Mouse (Mus musculus) midbrain, embryonic 12.5 days (tissue): ENCODE data around the gene Eif2a. TPM values are rescaled to one million over a fixed set of nuclear protein-coding genes. Genes with fewer than 3 reads are reported as not detected.
A peak's percentile ranks its signal among the peaks of the same experiment; 100 is the strongest.

Experiments
- ATAC-seq: fragments of 200-750 bp; cut with Nextera tagmentation; 2 replicates; pipeline ENCODE4 v1.8.0; 2017; ENCODE audit warnings: low read depth, moderate TSS enrichment, moderate library complexity; ENCODE audit not compliant: low FRiP score
- H3K27ac ChIP-seq: fragments of 300-500 bp; sonication (generic); replicated peaks from 2 replicates; pipeline ENCODE4 v1.5.1; 2016; ENCODE audit warnings: mild to moderate bottlenecking
- H3K27me3 ChIP-seq: fragments of 300-500 bp; sonication (generic); 2 replicates; pipeline ENCODE4 v1.6.1; 2016; ENCODE audit warnings: mild to moderate bottlenecking
- H3K36me3 ChIP-seq: fragments of 300-500 bp; sonication (generic); 2 replicates; pipeline ENCODE4 v1.6.1; 2016
- H3K4me1 ChIP-seq: fragments of 300-500 bp; sonication (generic); 2 replicates; pipeline ENCODE4 v1.6.1; 2016
- H3K4me2 ChIP-seq: fragments of 300-500 bp; sonication (generic); replicated peaks from 2 replicates; pipeline ENCODE4 v1.6.1; 2016; ENCODE audit warnings: mild to moderate bottlenecking, moderate library complexity
- H3K4me3 ChIP-seq: fragments of 300-500 bp; sonication (generic); 2 replicates; pipeline ENCODE4 v1.5.1; 2016; ENCODE audit warnings: mild to moderate bottlenecking
- H3K9ac ChIP-seq: fragments of 300-500 bp; sonication (generic); replicated peaks from 2 replicates; pipeline ENCODE4 v1.6.1; 2016; ENCODE audit warnings: mild to moderate bottlenecking, moderate library complexity
- H3K9me3 ChIP-seq: fragments of 300-500 bp; sonication (generic); 2 replicates; pipeline ENCODE4 v1.6.1; 2016; ENCODE audit warnings: mild to moderate bottlenecking
- WGBS: fragments of 180-500 bp; shearing (Covaris S2); methylation state at CpG from one replicate; pipeline ENCODE4 v1.1.7; 2016; 5-methylcytosine and 5-hydroxymethylcytosine counted together
- polyA plus RNA-seq: library from polyadenylated mRNA; unstranded; fragments of >200 nt; fragmentation: Nextera tagmentation; extraction: Ambion mirVana; gene quantifications from 2 replicates; pipeline ENCODE4 v1.2.1, GENCODE M21; 2016

Gene Eif2a
- 51.5 and 51.6 TPM in 2 replicates for polyA plus RNA-seq

DNA sequence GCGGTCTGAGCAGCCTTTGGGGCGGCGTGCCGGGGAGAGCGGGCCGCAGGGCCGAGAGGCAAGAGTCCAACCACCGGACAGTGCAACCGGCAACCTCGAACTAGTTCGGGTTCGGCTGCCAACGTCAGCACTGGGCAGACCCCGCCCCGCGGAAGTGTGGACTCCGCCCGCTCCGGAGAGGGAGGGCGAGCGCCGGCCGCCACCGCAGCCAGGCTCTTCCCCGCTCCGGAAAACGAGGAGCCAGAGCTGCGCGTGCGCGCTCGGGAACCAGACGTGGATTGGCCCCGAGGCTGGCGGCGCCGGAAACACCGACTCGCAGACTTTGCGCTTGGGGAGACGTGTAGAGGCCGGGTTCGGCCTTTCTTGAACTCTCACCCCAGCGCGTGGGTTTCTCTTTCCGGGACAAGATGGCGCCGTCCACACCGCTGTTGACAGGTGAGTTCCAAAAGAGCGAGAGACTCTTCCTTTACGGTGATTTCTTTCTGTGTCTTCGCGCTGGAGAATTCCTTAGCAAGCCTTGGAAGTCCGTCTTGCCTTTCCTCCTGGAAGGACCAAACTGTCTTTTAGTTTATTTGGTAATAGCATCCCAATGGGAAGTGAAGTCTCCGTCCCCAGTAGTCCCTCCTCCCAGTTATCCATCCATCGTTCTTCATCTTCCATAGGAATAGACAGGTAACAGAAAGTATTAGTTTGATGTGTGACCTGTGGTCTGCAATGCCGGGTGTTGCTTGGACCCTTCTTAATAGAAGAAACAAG, at the start of gene Eif2a, which contains the start of gene Serp1:
Eif2a (plus strand) TSS at position 170 of the 756 bp plus-strand sequence.
Serp1 (minus strand) TSS at position 241 of the 756 bp plus-strand sequence.
- peaks cover 22% of the 10 kb centered on the region for H3K36me3 ChIP-seq
- peak; percentile 99 for ATAC-seq

DNA sequence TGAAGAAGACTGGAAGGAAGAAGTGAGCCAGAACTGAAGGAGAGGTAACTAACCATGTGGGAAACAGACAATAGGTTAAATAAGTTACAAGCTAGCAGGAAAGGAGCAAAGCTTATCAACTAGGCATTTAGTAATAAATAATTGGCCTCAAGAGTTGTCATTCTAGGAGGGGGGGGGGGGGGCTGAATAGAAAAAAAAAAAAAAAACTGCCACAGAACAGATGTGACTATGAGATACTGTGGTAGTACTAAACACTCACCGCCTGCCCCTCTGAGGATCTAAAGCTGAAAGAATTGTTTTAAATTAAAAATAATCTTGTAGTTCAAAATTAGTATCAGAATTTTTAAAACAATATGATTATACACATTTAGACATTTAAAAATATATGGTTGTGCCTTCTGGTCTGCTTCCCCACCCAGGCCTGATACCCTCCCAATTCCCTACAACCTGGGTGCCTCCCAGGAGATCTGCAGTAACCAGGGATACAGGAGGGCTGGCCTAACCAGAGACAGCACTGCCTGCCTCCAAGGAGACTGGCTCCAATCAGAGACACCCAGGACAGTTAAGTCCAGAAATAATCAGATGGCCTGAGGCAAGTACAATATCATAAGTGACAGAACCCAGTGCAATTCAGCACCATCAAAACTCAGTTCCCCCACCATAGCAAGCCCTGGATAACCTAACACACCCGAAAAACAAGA, 46.7 kb upstream of the Eif2a start:
- Histone ChIP-seq H3K36me3 (no peaks in the 10 kb centered on the region), H3K9me3 (no peaks in the 10 kb centered on the region), H3K27ac (no peak overlapping the region), H3K4me2 (no peak overlapping the region), H3K27me3 (no peaks in the 10 kb centered on the region), H3K4me1 (no peaks in the 10 kb centered on the region), H3K9ac (no peak overlapping the region), H3K4me3 (no peak overlapping the region)
- 86% methylated on average over 2 of the region's 2 CpGs for WGBS
- ATAC-seq, result no peak

More for the DNA sequence above, at the start of gene Eif2a, which contains the start of gene Serp1:
- no peaks in the 10 kb centered on the region for H3K9me3 ChIP-seq
- peaks cover 16% of the 10 kb centered on the region for H3K4me1 ChIP-seq
- peak within 1 kb of the TSS; percentile 93 for H3K27ac ChIP-seq
- no peaks in the 10 kb centered on the region for H3K27me3 ChIP-seq
- peak within 1 kb of the TSS; percentile 93 for H3K9ac ChIP-seq
- peak within 1 kb of the TSS; percentile 94 for H3K4me3 ChIP-seq
- WGBS, result under 1% methylated on average over 57 of the region's 57 CpGs
- H3K4me2 ChIP-seq, result peak within 1 kb of the TSS; percentile 84

DNA sequence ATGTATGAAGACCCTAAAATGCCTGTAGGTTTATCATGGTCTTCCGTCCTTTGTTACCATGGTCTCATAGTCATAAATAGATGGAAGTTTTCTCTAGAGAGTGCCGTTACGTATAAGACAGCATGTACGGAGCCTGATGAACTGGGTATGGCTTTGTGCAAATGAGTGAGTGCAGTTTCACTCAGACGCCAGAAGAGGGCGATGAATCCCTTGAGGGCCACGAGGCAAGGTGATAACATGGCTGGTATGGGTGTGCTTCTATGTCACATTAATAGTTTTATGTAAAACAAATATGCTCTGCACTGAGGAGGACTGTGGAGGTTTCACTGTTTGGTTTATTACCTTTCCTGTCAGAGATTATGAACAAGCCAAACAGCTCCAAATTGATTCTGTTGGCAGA, 39.7 kb upstream of the Eif2a start:
- 71% methylated on average over 7 of the region's 7 CpGs for WGBS
- Histone ChIP-seq H3K9me3 (no peaks in the 10 kb centered on the region), H3K4me3 (no peak overlapping the region), H3K4me2 (no peak overlapping the region), H3K27me3 (no peaks in the 10 kb centered on the region), H3K27ac (no peak overlapping the region), H3K36me3 (no peaks in the 10 kb centered on the region), H3K4me1 (no peaks in the 10 kb centered on the region), H3K9ac (no peak overlapping the region)
- ATAC-seq, result no peak

DNA sequence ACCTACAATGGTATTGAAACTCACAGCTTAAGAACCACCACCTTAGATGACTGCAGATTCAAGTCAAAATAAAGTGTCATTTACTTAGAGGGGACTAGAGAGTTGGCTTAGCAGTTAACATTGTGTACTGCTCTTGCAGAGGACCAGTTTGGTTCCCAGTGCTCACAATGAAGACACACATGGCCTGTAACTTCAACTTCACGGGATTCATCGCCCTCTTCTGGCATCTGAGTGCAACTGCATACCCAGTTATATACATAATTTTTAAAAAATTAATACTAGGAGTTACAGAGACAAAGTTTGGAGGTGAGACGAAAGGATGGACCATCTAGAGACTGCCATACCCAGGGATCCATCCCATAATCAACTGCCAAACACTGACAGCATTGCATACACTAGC, 38.5 kb upstream of the Eif2a start:
- ATAC-seq, result no peak
- no peak overlapping the region for H3K9ac ChIP-seq
- no peak overlapping the region for H3K4me2 ChIP-seq
- no peak overlapping the region for H3K27ac ChIP-seq
- 78% methylated on average over 3 of the region's 3 CpGs for WGBS
- no peaks in the 10 kb centered on the region for H3K9me3 ChIP-seq
- H3K36me3 ChIP-seq, result no peaks in the 10 kb centered on the region
- no peak overlapping the region for H3K4me3 ChIP-seq
- H3K4me1 ChIP-seq, result no peaks in the 10 kb centered on the region
- H3K27me3 ChIP-seq, result no peaks in the 10 kb centered on the region

DNA sequence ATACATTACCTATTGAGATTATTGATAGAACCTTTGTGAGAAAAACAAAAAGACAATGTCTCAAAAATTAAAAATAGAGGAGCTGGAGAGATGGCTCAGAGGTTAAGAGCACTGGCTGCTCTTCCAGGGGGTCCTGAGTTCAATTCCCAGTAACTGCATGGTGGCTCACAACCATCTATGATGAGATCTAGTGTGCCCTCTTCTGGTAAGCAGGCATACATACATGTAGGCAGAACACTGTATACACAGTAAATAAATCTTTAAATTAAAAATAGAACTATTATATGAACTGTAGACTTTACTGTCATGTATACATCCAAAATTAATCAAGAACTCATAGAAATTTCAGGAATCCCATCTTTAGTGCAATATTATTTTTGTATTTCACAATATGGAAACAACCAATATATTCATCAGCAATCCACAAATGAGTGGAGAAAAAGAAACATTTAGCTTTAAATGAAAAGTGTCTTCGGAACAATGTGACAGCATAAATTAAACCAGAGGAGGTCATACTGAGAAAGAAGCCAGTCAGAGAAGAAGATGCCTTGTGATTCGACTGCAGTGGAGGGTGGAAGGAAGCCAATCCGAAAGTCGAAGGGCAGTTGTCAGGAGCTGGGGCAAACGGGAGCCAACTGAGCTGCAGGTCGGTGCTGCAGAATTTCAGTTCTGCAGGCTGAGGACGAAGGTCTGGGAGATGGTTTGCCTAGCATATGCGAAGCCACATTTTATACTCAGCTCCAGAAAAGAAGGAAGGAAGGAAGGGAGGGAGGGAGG, 37.4 kb upstream of the Eif2a start:
- ATAC-seq, result no peak
- Histone ChIP-seq H3K36me3 (no peaks in the 10 kb centered on the region), H3K4me3 (no peak overlapping the region), H3K4me1 (no peaks in the 10 kb centered on the region), H3K27me3 (no peaks in the 10 kb centered on the region), H3K9ac (no peak overlapping the region), H3K27ac (no peak overlapping the region), H3K4me2 (no peak overlapping the region), H3K9me3 (no peaks in the 10 kb centered on the region)
- 81% methylated on average over 7 of the region's 8 CpGs for WGBS

DNA sequence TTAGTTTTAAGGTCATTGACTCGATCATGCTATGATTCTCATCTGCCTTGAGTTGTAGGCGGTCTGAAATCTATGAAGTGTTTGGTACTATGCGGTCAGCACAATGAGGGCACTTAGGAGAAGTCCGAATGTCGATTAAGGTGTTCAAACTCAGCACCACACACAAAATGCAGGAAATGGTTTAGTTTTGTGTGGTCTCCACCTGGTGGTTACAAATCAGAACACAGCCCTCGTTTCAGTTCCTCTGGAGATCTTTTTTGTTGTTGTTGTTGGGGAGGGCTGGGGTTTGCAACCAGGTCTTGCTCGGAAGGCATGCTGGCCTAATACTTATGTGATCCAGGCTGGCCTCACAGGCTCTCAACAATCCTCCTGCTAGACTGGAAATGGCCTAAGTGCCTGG, 34.8 kb upstream of the Eif2a start:
- no peaks in the 10 kb centered on the region for H3K4me1 ChIP-seq
- ATAC-seq, result no peak
- no peak overlapping the region for H3K27ac ChIP-seq
- no peak overlapping the region for H3K4me2 ChIP-seq
- no peaks in the 10 kb centered on the region for H3K27me3 ChIP-seq
- no peaks in the 10 kb centered on the region for H3K36me3 ChIP-seq
- no peak overlapping the region for H3K9ac ChIP-seq
- H3K4me3 ChIP-seq, result no peak overlapping the region
- 78% methylated on average over 7 of the region's 7 CpGs for WGBS
- H3K9me3 ChIP-seq, result no peaks in the 10 kb centered on the region

DNA sequence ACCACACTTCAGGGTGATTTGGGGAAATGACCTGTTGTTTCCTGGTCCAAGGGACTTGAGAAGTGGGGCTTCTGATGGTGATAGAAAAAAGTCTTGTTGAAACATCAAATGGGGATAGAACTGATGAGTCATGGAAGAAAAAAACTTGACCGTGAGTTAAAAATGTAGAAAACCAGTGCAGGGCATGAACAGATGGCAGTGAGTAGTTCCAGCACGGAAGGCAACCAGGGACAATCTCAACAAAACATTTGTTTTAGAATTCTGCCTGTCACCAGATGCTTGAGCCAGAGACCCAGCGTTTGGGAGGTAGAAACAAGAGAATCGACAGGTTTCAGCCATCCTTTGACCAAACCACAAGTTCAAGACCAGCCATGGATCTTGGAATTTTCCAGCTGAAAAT, 32.0 kb upstream of the Eif2a start:
- Histone ChIP-seq H3K9me3 (no peaks in the 10 kb centered on the region), H3K4me1 (no peaks in the 10 kb centered on the region), H3K4me2 (no peak overlapping the region), H3K27ac (no peak overlapping the region), H3K4me3 (no peak overlapping the region), H3K27me3 (no peaks in the 10 kb centered on the region), H3K9ac (no peak overlapping the region), H3K36me3 (no peaks in the 10 kb centered on the region)
- no peak for ATAC-seq
- 85% methylated on average over 4 of the region's 4 CpGs for WGBS

DNA sequence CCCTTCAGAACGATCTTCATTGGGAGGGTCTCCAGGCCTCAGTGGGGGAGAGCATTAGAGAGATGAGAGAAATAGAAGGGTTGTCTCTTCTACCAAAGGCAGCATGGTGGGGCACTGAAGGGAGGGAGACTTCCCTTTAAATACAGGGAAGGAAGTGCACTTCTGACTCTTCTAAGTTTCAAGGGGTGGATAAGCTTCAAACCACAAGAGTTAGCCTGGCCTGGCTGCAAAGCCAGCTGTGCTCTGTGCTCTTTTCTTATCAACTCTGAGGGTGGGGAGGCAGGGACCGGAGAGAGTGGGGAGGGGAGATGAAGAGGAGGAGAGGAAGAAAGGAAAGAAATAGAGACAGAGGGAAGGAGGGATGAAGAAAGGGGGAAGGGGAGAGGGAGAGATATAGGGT, 23.7 kb upstream of the Eif2a start:
- Histone ChIP-seq H3K36me3 (no peaks in the 10 kb centered on the region), H3K9ac (no peak overlapping the region), H3K27ac (no peak overlapping the region), H3K9me3 (no peaks in the 10 kb centered on the region), H3K4me1 (no peaks in the 10 kb centered on the region), H3K4me2 (no peak overlapping the region), H3K4me3 (no peak overlapping the region), H3K27me3 (no peaks in the 10 kb centered on the region)
- 66% methylated on average over 2 of the region's 2 CpGs for whole genome bisulfite sequencing
- ATAC-seq, result no peak

DNA sequence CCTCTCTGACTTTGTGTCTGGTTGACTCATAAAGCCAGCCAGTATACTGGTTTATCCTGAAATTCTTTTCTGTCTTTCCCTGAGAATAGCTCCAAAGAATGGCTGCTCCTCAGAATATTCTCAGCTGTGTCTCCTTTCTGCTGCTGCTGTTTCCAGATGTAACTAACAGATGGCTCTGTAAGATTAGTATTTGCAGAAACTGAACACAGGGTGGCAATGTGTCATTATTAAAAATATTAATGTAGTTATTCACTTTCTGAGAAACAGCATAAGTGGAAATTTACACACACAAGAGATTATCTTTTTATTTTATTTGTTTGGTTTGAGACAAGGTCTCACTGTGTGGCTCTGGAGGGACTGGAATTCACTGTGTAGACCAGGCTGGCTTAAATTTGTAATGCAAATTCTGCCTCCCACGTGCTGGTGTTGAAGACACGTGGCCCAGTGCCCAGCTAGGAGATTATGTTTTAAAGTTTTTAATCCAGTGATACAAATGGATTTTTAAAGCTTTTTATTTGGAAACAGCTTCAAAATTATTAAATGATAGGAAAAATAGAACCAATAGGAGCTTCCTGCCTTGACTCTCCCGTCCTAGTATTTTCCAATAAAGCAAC, 21.8 kb upstream of the Eif2a start:
- no peaks in the 10 kb centered on the region for H3K27me3 ChIP-seq
- 47% methylated on average over 3 of the region's 3 CpGs for WGBS
- no peak overlapping the region for H3K9ac ChIP-seq
- H3K27ac ChIP-seq, result no peak overlapping the region
- no peak for ATAC-seq
- H3K9me3 ChIP-seq, result no peaks in the 10 kb centered on the region
- H3K4me3 ChIP-seq, result no peak overlapping the region
- no peak overlapping the region for H3K4me2 ChIP-seq
- H3K4me1 ChIP-seq, result no peaks in the 10 kb centered on the region
- H3K36me3 ChIP-seq, result no peaks in the 10 kb centered on the region

DNA sequence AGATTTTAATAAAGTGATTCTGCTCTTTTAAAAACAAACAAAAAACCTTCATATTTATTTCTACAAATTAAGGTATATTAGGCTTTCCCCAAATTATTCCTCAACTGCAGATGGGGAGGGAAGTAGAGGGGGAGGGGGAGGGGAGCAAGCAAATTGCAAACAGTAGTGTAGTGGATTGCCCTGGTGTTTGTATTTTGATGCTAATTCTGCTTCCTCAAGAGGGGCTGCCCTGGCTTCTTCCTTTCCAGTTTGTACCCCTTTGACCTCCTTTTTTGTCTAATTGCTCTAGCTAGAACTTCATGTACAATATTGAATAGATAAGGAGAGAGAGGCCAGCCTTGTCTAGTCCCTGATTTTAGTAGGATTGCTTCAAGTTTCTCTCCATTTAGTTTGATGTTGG, 20.9 kb upstream of the Eif2a start:
- no peak for ATAC-seq

DNA sequence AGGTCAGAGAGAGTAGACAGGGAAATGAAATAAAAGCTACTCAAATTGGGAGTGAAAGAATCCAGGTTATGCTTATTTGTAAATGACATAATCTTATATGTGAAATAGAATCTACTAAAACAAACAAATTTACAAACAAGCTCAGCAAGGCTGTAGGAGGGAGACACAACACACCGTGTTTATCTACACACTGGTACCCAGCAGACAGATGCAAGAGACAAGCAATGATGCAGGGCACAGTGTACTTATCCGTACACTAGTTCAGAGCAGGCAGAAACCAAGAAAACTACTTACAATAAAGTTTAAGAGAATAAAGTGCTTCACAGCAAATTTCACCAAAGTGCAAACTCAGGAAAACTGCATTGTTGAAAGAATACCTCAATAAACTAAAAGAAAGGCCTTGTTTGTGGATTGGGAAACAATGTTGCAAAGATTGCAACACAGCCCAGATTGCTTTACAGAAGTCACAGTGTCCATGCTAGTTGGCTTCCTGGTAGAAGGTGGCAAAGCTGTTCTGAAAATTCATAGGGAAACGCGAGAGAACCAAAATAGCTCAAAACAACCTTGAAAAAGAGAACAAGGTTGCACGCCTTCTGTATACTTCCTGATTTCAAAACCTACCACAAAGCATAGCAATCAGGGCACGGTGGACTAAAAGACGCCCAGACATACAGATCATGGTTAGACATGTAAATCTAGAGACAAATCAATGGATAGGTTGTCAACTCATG, 17.4 kb upstream of the Eif2a start:
- WGBS, result 91% methylated on average over 7 of the region's 7 CpGs
- H3K9me3 ChIP-seq, result no peaks in the 10 kb centered on the region
- H3K27me3 ChIP-seq, result no peaks in the 10 kb centered on the region
- no peak overlapping the region for H3K4me2 ChIP-seq
- H3K4me3 ChIP-seq, result no peak overlapping the region
- H3K9ac ChIP-seq, result no peak overlapping the region
- no peaks in the 10 kb centered on the region for H3K4me1 ChIP-seq
- no peaks in the 10 kb centered on the region for H3K36me3 ChIP-seq
- ATAC-seq, result no peak
- no peak overlapping the region for H3K27ac ChIP-seq

More for the DNA sequence above, 20.9 kb upstream of the Eif2a start:
- Histone ChIP-seq H3K36me3 (no peaks in the 10 kb centered on the region), H3K4me3 (no peak overlapping the region), H3K4me1 (no peaks in the 10 kb centered on the region), H3K27ac (no peak overlapping the region), H3K4me2 (no peak overlapping the region), H3K27me3 (no peaks in the 10 kb centered on the region), H3K9me3 (no peaks in the 10 kb centered on the region), H3K9ac (no peak overlapping the region)
